Mouse (Mus musculus) thymus, postnatal 10 days (tissue): ENCODE measurements at regions not wholly inside any gene's neighbourhood (a gene's known extent, or its start where the extent isn't known, plus 50 kb on each side); places are given as distances from the start of the nearest gene placed in this dataset.

ENCODE experiments used
- DNase-seq, 2 experiments: peaks; one replicate each; pipeline ENCODE4 v3.0.0; 2021; ENCODE audit warnings: low spot score in 2 of 2

DNA sequence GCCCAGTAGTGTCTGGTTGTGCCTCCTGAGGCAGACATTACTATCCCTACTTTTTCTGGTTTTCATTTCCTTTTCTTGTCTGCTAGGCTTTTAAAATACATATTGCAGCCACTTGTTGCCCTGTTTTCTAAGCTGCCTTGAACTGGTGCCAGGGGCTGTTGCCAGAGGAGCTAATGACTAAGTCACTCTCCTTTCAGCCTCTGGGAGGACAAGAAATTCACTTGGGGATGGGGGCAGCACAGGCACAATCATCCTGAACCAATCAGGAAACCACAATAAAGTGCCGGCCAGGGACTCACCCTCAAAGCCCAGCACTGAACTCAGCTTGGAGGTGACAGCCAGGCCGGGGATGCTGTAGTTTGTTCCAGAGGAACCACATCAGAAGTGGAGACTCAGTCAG lies 740.3 kb downstream of the Dhx35 start:
- no peak for DNase-seq

DNA sequence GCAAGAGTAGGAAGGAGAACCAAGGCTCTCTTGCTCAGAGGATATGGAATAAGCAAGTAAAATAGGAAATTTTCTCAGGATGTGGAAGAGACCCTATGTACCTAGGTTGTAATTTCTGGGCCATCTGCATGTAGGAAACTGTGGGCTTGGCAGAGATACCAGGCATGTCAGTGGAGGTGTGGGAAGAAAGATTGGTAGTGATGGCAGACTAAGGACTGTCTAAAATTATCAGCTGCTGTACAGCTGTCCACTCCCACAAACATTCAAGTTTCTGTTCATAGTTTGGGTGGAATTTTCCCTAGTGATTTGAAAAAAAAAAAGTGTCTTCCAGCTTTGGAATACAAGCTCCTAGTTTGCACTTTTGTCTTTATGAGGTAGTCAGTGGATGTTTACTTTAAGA lies 744.7 kb downstream of the Dhx35 start:
- DNase-seq = no peak

DNA sequence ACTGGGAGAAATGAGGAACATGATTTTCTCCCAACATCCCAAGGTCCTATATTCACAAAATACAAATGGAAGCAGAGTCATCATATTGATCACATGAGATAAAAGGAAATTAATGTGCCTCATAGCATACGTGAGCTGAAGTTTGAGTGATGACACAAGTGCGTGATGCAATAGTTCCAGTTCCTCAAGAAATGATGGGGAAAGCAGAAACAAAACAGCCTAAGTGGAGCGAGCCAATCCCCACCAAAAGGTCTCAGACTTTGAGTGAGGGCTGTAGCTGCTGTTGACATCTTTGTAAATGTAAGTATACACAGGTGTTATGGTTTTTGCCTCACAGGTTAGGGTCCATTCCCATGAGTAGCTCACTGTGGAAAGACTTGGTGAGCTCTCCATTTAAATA lies 763.0 kb downstream of the Dhx35 start:
- DNase-seq = no peak

DNA sequence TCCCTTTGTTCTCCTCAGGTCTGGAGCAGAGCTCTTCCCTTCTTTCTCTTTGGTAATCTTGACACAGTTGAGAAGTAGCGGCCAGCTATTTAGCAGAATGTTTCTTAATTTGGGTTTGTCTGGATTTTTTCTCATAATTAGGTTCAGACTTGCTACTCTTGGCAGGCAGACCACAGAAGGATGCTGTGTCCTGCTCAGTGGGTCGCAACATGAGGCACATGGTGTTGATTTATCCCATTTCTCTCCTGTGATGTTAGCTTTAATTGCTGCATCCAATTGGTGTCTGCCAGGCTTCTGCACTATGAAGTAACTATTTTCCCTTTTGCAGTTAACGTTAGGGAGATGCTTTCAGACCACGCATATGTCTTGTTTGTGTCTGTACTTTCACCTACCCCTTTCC lies 768.7 kb downstream of the Gm826 start:
- no peak for DNase-seq

DNA sequence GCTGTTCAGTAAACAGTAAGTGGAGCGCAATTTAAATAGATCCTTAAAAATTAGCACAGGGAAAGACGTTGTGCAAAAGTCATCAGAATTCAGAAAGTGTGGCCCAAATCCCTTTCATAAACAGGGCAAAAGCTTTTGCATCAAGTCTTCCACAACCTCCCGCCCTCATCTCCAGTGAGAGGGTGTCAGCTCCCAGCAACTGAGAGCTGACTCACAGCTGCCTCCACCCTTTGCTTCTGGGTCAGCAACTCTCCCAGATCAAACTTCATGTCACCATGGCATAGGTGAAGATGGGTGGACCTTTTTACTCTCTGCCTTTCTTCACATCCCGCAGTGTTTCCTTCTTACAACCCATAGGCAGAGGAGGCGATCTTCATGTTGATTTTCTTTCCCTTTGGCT lies 768.0 kb downstream of the Gm826 start:
- DNase-seq = no peak

DNA sequence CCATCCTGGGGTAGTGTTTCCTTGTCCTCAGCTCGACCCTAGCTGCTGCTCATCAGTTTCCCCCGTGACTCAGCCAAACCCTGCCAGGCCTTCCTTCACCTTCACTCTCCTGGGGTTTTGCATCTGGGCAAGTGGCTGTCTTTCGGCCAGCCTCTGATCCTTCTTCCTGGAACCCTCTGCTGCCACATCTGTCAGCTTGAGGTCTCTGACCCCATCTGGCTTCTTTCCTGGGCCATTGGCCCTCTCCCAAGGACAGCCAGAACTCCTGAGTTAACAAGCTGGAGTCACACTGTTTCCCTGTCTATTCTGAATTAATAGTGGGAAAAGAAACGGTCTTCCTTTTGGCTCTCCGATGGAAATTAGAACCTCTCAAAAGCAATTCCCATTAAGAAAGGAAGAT lies 767.5 kb downstream of the Gm826 start:
- no peak for DNase-seq

DNA sequence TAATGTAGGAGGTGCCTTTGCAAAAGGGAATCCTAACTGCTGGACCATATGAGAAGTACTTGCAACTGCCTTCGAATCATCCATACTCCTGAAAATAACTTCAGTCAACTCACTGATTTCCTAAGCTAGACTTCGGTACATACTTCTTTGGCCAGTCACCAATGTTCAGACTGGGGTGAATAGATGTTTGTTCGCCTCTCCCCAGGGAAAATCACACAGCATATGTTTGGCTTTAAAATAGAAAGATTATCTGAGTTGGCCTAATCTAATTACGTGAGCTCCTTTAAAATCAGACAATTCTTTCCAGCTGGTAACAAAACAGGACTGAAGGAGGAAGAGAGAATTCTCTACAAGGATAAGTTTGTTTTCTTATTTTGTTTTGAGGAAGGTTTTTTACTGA lies 765.6 kb downstream of the Gm826 start:
- DNase-seq = no peak

DNA sequence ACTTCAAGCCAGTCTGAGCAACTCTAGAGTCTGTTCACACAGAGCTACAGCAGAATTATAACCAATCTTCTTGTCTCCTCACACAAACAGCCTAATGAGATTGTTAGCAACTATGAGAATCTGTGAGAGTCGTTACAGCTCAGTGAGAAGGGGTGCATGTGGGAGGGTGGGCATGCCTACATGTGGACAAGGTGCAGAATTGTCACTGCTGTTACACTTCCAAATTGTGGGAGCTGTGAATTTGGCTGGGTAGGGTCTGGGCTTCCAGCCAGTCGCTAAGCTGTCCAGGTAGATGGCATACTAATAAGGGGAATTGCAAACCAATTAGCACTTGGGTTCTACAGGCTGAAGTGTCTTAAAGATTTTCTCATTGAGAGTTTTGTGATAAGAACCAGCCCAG lies 762.1 kb downstream of the Gm826 start:
- DNase-seq = no peak

DNA sequence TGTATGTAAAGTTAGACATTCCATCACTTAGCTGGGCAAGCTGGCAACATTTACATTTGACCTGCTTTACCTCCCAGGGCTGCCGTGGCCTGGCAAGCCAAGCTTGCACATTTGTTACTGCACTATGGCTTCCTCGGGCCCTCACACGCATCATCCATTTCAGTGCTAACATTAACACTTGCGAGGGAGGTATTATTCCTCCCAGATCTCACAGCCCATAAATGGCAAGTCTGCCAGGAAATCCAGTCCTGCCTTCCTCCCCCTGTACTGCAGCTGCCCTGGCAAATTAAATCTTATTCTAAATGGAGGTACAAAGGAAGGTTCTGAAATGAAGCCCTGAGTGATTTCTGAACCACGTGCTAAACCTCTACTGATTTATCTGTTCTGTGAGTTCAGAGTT lies 758.7 kb downstream of the Gm826 start:
- DNase-seq = no peak

DNA sequence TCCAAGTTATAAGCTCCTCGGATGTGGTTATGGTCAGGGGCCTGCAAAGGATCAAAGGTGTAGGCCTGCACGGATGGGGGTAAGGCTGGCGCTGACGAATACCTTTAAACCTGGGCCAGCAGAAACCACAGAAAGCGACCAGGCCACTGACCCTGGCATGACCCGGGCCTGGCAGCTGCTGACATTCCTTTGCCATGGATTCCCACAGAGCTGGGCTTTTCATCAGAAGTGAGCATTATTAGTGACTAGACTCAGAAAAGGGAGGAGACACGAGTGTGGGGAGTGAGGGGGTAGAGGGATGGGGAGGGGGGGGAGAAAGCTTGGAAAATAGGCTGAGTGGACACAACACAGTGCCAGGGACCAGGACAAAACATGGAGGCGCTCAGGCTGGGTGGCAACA lies 750.9 kb downstream of the Gm826 start:
- DNase-seq = no peak

DNA sequence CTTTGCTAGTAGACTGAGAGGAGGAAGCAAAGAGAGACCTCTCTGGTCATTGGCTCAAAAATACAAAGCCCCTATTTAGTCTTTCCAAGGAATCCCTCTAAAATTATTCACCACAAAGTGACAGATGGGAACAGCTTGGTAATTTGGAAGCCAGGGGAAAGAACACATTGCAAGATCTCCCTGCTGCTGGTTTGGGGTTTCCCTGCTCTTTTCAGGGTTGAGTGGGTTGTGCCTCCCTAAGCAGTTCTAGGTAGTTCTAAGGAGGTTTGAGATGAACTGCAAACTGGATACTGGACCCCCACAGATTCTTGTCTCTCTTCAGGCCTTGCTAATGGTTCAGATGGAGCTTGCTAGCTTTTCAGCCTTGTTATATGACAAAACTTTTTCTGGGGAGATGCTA lies 749.3 kb downstream of the Gm826 start:
- DNase-seq = no peak

DNA sequence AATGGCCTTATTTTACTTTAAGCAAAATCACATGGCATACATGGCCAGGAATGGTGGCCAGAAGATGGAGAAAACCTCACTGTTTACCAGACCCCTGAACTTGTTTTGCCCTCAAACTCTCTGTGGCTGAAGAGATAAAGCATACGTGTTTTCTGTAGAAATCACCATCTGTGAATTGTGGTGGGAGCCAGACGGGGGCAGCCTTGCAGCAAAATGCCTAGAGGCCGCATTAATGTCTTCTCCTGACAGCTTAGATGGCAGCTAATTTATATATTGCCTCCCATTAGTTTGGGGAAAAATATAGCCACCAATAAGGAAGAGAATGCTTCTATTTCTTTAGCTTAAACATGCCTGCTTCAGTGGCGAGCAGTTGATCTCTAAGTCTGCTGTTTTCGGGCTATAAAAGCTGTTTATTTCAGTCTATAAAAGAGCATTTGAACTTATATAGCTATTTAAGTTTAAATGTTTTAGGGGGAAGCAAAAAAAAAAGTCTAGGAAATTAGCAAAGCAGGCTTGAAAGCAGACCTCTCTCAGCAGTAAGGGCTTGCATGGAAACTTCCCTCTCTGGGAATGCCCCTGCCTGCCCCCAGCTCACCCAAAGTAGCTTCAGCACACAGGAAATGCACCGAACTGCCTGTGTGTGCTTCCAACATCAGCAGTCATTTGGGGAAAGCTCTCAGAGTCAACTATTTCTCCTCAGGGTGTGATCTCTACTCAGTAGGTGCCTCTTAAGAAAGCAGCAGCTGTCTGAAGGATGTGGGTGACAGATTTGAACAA lies 747.1 kb downstream of the Gm826 start:
- no peak for DNase-seq

DNA sequence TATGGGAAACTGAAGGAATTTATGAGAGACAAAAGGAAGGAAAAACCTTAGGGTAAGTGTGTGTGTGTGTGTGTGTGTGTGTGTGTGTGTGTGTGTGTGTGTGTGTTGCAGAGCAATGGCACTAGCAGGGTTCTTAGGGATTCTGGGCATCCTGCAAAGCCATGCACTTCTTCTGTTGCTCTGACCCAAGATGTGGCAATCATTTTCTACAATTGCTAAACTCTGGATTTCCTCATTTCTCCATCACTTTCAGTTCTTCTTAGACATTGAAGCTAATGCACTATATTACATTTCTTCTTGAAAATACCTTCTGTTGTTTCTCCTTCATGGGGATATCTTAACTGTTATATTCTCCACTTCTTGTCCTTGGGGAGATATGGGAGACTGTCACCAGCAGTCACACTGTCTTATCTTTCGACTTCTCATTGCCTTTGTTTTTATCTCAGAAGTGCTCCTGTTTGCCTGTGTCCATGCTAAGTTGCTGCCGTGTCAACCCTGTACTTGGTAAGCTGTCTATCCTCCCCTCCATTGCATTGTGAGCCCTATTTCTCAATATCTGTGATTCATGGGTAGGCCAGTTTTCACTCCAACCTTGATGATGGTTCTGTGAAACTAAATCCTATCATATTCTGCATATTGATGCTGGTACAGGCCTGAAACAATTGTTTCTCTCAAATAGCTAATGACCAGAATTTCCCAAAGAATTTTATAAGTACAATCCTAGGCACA lies 742.4 kb downstream of the Gm826 start:
- no peak for DNase-seq

DNA sequence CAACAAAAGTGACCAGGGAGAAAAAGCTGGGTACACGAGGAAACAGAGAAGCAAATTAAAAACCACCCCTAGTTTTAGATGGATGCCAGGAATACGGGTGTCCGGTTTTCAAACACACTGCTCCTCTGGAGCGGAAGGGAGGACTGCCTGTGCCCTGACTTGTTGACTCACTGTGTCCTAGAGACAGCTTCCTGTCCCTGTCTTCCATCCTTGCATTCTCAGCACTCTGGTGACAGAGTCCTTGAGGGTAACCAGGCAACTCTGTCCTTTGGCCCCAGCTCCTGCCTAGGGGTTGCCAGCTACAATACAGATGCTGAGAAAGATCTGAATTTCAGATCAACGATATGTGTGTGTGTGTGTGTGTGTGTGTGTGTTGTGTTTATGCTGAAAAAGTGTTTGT lies 741.1 kb downstream of the Gm826 start:
- no peak for DNase-seq

DNA sequence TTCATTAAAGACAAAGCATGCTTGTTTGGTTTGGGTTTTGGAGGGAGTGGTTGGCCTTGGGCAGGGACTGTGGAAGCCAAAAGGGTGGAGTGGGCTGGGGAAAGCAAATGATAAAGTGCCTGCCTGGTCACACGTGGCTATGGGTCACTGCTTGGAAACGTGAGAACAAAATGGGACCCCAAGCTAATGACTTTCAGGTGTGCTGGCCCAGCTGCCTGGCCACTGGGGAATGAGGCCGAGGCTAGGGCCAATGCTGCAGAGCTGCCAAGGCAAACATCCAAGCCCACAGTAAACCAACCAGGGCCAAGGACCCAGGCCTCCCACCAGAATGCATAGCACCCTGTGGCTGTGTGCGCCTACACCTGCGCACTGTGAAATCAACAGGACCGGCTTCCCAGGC lies 737.7 kb downstream of the Gm826 start:
- DNase-seq = no peak

DNA sequence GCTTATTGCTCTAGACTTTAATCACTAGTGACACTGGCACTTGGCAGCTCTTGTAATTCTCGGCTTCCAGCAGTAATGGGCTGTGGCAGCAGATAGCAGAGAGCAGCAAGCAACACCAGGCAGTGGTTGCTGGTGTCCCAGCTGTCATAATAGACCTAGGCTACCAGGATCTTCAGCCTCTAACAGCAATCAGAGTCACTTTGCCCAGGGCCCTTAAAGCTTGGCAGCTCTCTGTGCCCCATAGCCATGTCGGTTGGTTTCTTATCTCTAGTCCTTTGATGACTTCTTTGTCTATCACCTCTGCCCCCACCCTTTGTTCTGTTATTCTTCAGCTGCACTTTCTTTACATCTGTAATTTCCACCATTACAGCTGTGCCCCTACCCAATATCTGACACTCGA lies 735.9 kb downstream of the Gm826 start:
- no peak for DNase-seq

DNA sequence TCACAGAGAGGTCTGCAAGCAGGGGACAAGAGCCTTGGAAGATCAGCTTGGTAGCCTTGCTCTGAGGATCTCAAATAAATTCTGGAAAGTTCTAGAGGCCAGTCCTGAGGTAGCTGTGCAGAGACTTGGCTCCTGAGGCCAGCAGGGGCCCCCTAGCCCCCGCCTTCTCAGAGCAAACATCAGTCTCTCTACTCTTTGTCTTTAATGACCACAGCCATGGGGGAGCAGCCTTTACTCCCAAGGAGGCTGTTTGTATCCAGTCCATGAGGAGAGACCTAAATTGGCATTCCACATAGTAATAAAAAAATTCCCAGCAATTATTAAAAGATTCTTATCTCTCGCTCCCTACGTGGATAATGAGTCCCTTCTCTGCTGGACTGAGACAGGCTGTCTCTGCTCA lies 726.8 kb downstream of the Gm826 start:
- DNase-seq = no peak

DNA sequence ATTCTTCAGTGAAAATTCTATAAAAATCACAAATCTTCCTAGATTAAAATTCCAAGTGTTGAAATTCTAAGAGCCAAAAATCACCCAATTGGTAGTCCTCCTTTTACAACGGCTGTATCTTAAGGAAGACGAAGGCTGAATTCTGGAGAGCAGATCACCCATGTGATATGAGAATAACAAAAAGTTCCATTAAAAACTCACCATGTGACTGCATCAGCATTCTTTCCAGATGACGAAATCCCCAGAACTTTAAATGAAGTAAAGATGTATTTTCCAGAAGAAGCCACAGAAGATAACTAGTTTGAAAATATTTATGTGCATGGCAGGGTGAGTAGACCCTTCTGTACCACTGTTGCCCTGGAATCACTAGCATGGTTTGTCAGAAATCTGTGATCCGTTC lies 723.5 kb downstream of the Gm826 start:
- no peak for DNase-seq

DNA sequence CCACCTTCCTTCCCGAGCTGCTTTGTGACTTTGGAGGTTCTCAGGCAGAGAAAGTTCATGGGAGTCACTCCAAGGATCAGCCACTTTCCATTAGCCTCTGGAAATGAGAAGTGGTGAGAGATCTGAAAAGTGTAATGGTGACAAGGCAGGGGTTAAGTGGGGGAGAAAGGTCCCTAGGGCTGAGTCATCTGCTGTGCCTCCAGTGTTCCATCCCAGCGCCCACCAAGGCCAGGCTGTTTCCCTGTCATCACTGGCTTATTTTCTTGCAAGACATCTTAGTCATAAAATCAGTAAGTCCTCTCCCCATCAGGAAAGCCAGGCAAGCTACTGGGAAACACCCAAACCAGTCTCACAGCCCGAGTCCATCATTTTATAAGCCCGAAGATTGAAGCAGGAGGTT lies 717.3 kb downstream of the Gm826 start:
- no peak for DNase-seq

DNA sequence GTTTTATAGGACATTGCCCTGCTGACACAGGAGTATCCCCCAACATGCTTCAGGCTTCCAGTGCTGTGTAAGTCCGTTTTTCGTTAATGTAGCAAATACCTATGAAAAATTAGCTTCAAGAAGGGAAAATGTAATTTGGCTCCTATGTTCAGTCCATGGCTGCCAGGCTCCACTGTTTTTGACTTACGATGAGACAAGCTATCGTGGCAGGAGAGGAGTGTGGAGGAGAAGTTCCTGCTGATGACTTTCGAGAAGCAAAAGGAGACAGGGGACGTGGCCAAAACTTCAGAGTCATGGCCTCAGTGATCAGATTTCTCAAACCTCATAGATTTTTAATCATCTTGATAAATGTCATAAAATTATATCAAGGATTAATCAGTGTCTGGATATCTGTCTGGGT lies 712.7 kb downstream of the Gm826 start:
- no peak for DNase-seq

DNA sequence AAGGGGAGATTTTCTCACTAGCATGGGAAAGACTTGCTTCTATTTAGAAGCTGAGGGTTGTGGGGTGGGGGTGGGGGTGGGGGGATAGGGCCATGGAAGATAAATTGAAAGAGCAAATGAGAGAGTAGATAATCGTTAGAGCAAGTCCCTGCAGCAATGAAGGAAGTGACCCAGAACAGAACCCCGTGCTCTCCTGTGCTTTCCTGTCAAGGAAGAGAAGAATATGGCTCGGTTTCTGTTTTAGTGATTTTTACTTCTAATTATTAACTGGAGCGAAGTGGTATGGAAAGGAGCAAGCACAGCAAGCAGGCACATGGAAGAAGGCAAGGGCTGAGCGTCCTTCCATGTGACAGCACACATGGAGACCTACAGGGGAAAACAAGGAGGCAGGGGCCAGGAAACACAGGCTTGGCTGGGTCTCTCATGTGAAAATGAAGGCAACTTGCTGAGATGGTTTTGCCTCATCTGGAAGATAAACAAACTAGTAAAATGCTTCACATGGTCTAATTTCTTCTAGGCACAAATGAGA lies 711.8 kb downstream of the Gm826 start:
- DNase-seq = no peak

DNA sequence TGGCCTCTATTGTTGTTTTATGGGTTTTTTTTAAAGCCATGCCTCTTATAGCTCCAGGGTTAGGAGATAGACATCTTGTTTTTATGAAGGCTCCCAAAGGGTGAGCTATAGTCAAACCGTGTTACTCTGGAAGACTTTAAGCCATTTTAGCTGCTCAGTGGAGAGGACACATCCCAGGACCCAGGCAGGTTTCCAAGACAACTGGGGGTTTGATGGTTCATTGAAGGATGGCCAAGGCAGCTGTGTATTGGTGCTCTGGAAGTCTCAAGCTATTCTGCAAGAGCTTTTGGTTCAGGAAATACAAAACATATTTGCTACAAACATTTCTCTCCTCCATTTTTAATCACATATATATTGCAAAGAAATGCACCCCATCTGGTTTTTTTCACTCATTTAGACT lies 708.7 kb downstream of the Gm826 start:
- no peak for DNase-seq

DNA sequence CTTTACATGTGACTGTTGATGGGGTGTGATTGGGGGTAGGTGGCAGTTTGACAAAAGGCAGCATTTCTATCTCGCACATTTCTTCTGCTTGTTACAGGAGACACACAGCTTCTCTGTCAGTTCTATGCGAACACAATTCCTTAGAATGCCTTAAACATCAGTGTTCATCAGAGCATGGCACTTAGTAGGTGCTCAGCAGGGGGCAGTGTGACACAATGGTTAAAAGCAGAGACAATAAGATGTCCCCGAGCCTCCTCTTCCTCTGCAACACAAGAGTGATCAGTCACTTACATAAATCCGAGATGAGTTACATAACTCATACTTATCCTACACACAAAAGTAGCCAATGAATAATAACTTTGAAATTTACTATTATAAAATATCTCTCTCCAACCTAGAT lies 688.1 kb downstream of the Gm826 start:
- no peak for DNase-seq
